Mouse (Mus musculus) midbrain, embryonic 11.5 days (tissue): ENCODE data around the gene Usp13. TPM values are rescaled to one million over a fixed set of nuclear protein-coding genes. Genes with fewer than 3 reads are reported as not detected.

ENCODE experiments used
- ATAC-seq: fragments of 200-750 bp; cut with Nextera tagmentation; 2 replicates; pipeline ENCODE4 v1.8.0; 2017; ENCODE audit warnings: moderate TSS enrichment, moderate library complexity; ENCODE audit not compliant: low FRiP score
- DNase-seq: peaks from one replicate; pipeline ENCODE4 v3.0.0; 2015; ENCODE audit warnings: low spot score; ENCODE audit errors: missing footprints
- H3K27ac ChIP-seq: fragments of 300-500 bp; sonication (generic); 2 replicates; pipeline ENCODE4 v1.5.1; 2014; ENCODE audit warnings: low read depth, low read length
- H3K27me3 ChIP-seq: fragments of 300-500 bp; sonication (generic); 2 replicates; pipeline ENCODE4 v1.6.1; 2014; ENCODE audit warnings: mild to moderate bottlenecking, low read length, moderate library complexity, mixed read lengths; ENCODE audit not compliant: control insufficient read depth, insufficient read depth
- H3K36me3 ChIP-seq: fragments of 300-500 bp; sonication (generic); 2 replicates; pipeline ENCODE4 v1.6.1; 2014; ENCODE audit warnings: mild to moderate bottlenecking, low read length, moderate library complexity, mixed read lengths; ENCODE audit not compliant: control insufficient read depth, insufficient read depth
- H3K4me1 ChIP-seq: fragments of 300-500 bp; sonication (generic); 2 replicates; pipeline ENCODE4 v1.6.1; 2014; ENCODE audit warnings: low read length; ENCODE audit not compliant: control insufficient read depth, insufficient read depth
- H3K4me2 ChIP-seq: fragments of 300-500 bp; sonication (generic); 2 replicates; pipeline ENCODE4 v1.6.1; 2014; ENCODE audit warnings: mild to moderate bottlenecking, moderate library complexity
- H3K4me3 ChIP-seq: fragments of 300-500 bp; sonication (generic); 2 replicates; pipeline ENCODE4 v1.5.1; 2014; ENCODE audit warnings: low read depth, low read length
- H3K9ac ChIP-seq: fragments of 300-500 bp; sonication (generic); 2 replicates; pipeline ENCODE4 v1.6.1; 2014; ENCODE audit warnings: low read length
- H3K9me3 ChIP-seq: fragments of 300-500 bp; sonication (generic); 2 replicates; pipeline ENCODE4 v1.6.1; 2016; ENCODE audit warnings: low read length; ENCODE audit not compliant: control insufficient read depth
- WGBS: fragments of 180-500 bp; shearing (Covaris S2); extraction: QIAGEN DNeasy Blood & Tissue Kit; methylation state at CpG from one replicate; pipeline ENCODE4 v1.1.7; 2014; 5-methylcytosine and 5-hydroxymethylcytosine counted together
- polyA plus RNA-seq: library from polyadenylated mRNA; unstranded; fragments of >200 nt; fragmentation: Nextera tagmentation; extraction: Ambion mirVana; gene quantifications from 2 replicates; pipeline ENCODE4 v1.2.1, GENCODE M21; 2014

The Usp13 gene
- polyA plus RNA-seq, 1 experiment from 2014 or later, result 6.4 TPM

DNA sequence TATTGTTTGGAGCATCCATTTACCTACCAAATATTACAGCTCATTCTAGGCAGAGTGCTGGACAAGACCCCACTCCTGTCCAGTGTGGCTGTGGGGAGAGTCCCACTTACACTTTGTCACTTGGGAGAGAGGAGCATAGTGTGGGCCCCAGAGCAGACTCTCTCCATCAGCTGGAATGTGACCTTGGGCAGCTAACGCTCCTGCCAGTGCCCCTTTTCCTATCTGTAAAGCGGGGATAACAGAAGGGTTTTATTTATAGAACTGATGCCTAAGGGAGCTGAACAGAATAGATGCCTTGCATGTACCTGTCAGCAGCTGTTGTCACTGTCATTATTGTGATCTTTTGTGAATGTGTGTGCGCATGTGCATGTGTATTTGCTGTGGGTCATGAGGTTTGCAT, 91.1 kb downstream of the Usp13 start:
- Histone ChIP-seq H3K27ac (no peak overlapping the region), H3K4me2 (no peak overlapping the region), H3K4me1 (no peaks in the 10 kb centered on the region; the same call in 1 of the 2 replicates), H3K27me3 (no peaks in the 10 kb centered on the region), H3K9me3 (no peaks in the 10 kb centered on the region), H3K9ac (no peak overlapping the region), H3K36me3 (no peaks in the 10 kb centered on the region), H3K4me3 (no peak overlapping the region)
- DNase-seq (no peak), ATAC-seq (no peak)
- WGBS, result 81% methylated on average over 3 of the region's 3 CpGs

DNA sequence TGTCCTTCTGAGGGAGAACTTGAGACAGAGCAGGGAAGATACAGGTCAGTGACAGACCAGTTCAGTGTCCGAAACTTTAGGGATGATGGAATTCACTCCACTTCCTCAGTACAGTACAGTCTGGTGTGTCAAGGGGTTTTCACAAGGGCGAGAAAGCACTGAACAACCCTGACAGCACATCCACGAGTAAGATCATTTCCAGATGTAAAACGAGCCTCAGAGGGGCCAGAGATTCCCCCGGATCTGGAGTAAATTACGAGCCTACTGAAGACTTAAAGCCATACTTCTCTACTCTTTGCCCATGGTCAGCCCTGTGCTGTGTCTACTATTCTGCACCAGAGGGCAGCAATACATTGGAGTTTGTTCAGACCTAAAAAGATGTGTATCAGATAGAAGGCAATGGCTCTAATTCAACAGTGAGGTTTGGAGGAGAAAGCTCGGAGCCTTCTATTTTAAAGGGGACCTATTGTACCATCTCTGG, 92.8 kb downstream of the Usp13 start:
- Histone ChIP-seq H3K36me3 (no peaks in the 10 kb centered on the region; the same call in none of the 2 replicates), H3K4me1 (no peaks in the 10 kb centered on the region), H3K9ac (no peak overlapping the region), H3K27me3 (no peaks in the 10 kb centered on the region), H3K27ac (no peak overlapping the region), H3K4me2 (no peak overlapping the region), H3K4me3 (no peak overlapping the region), H3K9me3 (no peaks in the 10 kb centered on the region)
- no peak for ATAC-seq
- peak; percentile 83 for DNase-seq
- WGBS, result 73% methylated on average over 7 of the region's 7 CpGs

DNA sequence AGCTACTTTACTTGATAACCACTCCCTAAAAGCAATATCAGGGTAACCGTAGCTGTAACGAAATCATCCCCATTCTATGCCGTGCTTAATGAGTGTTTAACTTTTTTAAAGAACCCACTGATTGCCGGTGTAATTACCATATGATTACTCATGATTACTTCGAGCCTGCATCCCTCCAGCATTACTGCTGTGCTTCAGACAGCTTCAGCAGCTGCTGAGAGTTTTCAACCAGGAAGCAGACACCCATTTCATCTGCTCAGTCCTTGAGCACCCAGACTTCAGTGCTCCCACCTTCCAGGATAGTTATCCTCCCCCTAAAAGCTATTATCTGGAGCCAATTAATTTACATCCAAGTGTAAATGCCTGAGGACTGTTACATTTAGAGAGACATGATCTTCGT, 106.8 kb downstream of the Usp13 start:
- no peaks in the 10 kb centered on the region for H3K9me3 ChIP-seq
- H3K4me2 ChIP-seq, result no peak overlapping the region
- no peak overlapping the region for H3K4me3 ChIP-seq
- no peak overlapping the region for H3K27ac ChIP-seq
- no peaks in the 10 kb centered on the region for H3K27me3 ChIP-seq
- 93% methylated on average over 6 of the region's 6 CpGs for WGBS
- H3K4me1 ChIP-seq, result no peaks in the 10 kb centered on the region
- ATAC-seq (no peak), DNase-seq (no peak)
- peaks cover 7% of the 10 kb centered on the region for H3K36me3 ChIP-seq
- H3K9ac ChIP-seq, result no peak overlapping the region

DNA sequence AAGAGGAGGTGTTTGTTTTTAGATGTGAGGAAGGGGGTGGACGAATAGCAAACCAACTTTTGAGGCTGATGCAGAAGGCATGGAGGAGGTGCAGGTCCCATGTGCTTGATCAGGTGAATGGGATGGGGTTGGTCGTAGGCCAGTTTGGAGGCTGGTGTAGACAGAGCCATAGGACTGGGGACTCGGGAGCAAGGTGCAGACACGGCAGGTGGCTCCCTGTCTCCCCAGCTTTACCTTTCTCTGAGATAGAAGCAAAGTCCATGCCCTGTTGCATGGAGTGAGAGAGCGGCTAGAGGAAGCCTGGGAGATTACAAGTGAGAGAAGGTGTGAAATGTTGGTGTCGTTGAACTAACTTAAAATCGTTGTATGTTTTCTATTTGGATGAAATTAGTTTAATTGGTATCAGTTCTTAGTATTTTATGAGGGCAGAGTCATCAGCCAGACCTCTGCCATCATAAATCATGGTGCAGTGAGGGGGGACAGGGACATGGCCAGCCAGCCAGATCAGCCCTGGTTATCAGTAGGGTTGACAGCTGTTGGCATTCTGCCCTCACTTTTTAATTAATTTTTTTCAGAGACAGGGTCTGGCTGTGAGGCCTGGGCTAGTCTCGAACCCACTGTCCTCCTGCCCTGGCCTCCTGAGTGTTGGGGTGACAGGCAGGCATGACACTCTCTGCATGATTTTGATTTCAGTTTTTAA, 122.6 kb downstream of the Usp13 start:
- H3K27me3 ChIP-seq, result no peaks in the 10 kb centered on the region

DNA sequence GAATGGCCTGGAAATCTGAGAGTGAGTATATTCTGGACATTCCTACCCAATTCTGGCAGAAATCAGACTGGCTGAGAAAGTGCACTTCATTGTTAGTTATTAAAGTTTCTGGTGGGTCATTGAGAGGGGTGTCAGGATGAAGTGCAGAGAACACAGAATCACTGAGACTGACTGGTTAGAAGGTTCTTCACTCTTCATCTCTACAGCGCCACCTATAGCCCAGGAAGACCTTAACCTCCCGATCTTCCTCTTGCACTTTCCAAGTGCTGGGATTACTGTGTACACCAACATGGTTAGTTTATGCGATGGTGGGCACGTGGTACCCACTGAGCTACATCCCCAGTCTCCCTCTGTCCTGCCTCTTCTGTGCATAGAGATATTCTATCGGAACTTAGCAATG, 130.1 kb downstream of the Usp13 start:
- no peak overlapping the region for H3K4me2 ChIP-seq
- ATAC-seq (no peak), DNase-seq (no peak)
- WGBS, result 87% methylated on average over 5 of the region's 5 CpGs
- no peaks in the 10 kb centered on the region for H3K9me3 ChIP-seq
- no peaks in the 10 kb centered on the region for H3K36me3 ChIP-seq
- H3K27me3 ChIP-seq, result no peaks in the 10 kb centered on the region
- H3K4me1 ChIP-seq, result no peaks in the 10 kb centered on the region
- no peak overlapping the region for H3K4me3 ChIP-seq
- no peak overlapping the region for H3K27ac ChIP-seq
- H3K9ac ChIP-seq, result no peak overlapping the region

More for the DNA sequence above, 122.6 kb downstream of the Usp13 start:
- Histone ChIP-seq H3K36me3 (no peaks in the 10 kb centered on the region), H3K9me3 (no peaks in the 10 kb centered on the region), H3K9ac (no peak overlapping the region), H3K4me2 (no peak overlapping the region), H3K27ac (no peak overlapping the region), H3K4me3 (no peak overlapping the region), H3K4me1 (no peaks in the 10 kb centered on the region)
- ATAC-seq (no peak), DNase-seq (no peak)
- WGBS, result 80% methylated on average over 8 of the region's 8 CpGs

DNA sequence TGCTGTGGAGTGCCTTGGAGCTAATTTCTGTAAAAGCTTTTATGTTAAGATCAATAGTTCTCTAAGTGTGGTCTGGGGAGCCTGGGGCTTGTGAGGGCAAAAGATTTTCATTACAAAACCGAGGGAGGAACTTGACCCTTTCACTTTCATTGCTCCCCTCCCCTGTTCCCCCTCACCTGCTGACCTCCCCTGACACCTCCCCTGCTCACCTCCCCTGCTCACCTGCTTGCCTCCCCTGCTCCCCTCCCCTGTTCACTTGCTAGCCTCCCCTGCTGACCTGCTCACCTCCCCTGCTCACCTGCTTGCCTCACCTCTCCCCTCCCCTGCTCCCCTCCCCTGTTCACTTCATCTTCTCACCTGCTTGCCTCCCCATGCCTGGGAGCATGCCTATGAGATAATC, 134.0 kb downstream of the Usp13 start:
- DNase-seq (no peak), ATAC-seq (no peak)
- H3K9ac ChIP-seq, result no peak overlapping the region
- no peak overlapping the region for H3K4me2 ChIP-seq
- H3K27ac ChIP-seq, result no peak overlapping the region
- no peaks in the 10 kb centered on the region for H3K4me1 ChIP-seq
- no peak overlapping the region for H3K4me3 ChIP-seq
- WGBS, result 13% methylated on average over 1 of the region's 1 CpGs
- no peaks in the 10 kb centered on the region for H3K36me3 ChIP-seq
- no peaks in the 10 kb centered on the region for H3K27me3 ChIP-seq
- no peaks in the 10 kb centered on the region for H3K9me3 ChIP-seq

DNA sequence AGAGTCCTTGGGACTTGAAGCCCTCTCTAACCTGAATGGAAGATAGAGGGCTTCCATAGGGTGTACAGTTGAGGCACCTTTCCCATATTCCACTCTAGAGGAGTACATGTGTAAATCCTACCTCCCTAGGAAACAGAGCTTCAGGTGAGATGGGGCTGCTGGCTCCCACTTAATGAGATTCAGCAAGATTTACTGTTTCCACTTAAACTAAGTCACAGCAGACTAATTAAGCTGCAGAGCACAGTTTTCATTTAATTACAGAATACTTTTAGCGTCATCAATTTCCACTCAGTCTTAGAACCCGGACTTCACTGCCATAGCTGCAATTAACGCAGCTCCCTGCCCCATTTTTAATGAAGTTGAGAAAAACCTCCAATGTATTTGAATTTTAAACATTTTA, 144.1 kb downstream of the Usp13 start:
- no peak for DNase-seq
- no peaks in the 10 kb centered on the region for H3K4me1 ChIP-seq
- H3K4me2 ChIP-seq, result no peak overlapping the region
- H3K27me3 ChIP-seq, result no peaks in the 10 kb centered on the region
- H3K4me3 ChIP-seq, result no peak overlapping the region
- no peak overlapping the region for H3K27ac ChIP-seq
- H3K36me3 ChIP-seq, result no peaks in the 10 kb centered on the region
- WGBS, result 94% methylated on average over 3 of the region's 3 CpGs
- H3K9me3 ChIP-seq, result no peaks in the 10 kb centered on the region
- no peak overlapping the region for H3K9ac ChIP-seq
- no peak for ATAC-seq

DNA sequence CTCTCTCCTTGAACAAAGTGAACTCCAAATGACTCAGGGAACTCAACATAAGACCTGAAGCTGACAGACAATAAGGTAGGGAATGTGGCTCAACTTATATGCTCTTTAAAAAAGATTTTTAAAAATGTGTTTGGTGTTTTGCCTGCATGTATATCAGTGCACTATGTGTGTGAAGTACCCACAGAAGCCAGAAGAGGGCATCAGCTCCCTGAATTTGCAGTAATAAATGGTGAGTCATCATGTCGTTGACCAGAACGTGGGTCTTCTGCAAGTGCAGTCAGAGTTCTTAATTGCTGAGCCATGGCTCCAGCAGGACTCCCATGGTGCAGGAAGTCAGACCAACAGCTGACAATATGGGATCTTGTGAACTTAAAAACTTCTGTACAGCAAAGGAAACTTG, 148.2 kb downstream of the Usp13 start:
- DNase-seq, result peak; percentile 94
- no peak overlapping the region for H3K27ac ChIP-seq
- H3K9ac ChIP-seq, result no peak overlapping the region
- no peaks in the 10 kb centered on the region for H3K27me3 ChIP-seq
- H3K36me3 ChIP-seq, result no peaks in the 10 kb centered on the region
- no peak overlapping the region for H3K4me2 ChIP-seq
- WGBS, result 3% methylated on average over 2 of the region's 2 CpGs
- no peaks in the 10 kb centered on the region for H3K4me1 ChIP-seq
- H3K9me3 ChIP-seq, result no peaks in the 10 kb centered on the region
- no peak overlapping the region for H3K4me3 ChIP-seq
- peak; percentile 27; the same call in 1 of the 2 replicates for ATAC-seq

DNA sequence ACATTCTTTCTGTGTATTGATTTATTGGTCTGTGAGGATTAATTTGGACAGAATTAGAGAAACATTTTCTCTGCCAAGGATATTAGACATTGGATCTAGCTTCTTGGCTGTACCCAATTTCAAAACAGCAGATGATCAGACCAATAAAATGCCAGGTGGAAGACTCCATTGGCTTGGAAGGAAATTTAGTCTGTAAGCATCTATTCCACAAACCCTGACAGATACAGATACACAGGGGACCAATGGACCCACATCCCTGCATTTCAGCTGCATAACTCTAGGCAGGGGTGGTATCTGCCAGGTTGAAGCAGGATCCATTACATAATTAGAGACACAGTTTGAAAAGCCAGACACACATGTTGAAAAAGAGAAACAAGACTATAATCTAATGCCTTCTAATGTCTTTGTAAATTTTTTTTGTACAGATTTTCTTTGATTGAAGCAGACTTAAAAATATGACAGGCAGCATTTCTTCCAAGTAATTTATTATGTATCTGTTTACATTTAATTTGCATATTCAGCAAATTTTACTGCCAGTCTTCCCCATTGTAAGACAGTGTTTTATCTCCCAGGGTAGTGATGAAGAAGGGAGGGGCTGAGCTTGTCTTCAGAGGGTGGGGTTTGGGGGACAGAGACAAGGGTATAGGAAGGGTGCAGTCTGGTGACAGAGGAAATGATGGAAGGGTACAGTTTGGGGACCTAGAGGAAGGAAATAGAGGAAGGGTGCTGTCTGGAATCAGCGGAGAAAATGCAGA, 151.5 kb downstream of the Usp13 start:
- Histone ChIP-seq H3K27ac (no peak overlapping the region), H3K36me3 (no peaks in the 10 kb centered on the region), H3K27me3 (no peaks in the 10 kb centered on the region), H3K4me2 (no peak overlapping the region), H3K9me3 (no peaks in the 10 kb centered on the region), H3K4me3 (no peak overlapping the region), H3K4me1 (no peaks in the 10 kb centered on the region), H3K9ac (no peak overlapping the region)
- no peak for DNase-seq
- no peak for ATAC-seq
- 88% methylated on average over 1 of the region's 1 CpGs for WGBS
